Mouse (Mus musculus) cerebellum, postnatal 4 days (tissue): ENCODE data around the gene Olfr92.

Experiments used
- DNase-seq, 2 experiments: peaks; one replicate each; pipeline ENCODE4 v3.0.0; 2022; ENCODE audit warnings: low spot score in 2 of 2, mixed read lengths in 1 of 2

Olfr92 gene

GRCm38 (mm10) chr17:37062101-37062641, 57.7 kb downstream of the Olfr92 start:
- no peak for DNase-seq

- no peak for DNase-seq
Observed at GRCm38 (mm10) chr17:37061435-37061834, 58.5 kb downstream of the Olfr92 start.
